Mouse (Mus musculus): ENCODE data around the gene Magea10. TPM values are rescaled to one million over a fixed set of nuclear protein-coding genes. Genes with fewer than 3 reads are reported as not detected.

The Magea10 gene
- not detected for total RNA-seq (2021)
- long read RNA-seq, experiment 1: 0 reads
- long read RNA-seq, experiment 2: 0 reads

DNA sequence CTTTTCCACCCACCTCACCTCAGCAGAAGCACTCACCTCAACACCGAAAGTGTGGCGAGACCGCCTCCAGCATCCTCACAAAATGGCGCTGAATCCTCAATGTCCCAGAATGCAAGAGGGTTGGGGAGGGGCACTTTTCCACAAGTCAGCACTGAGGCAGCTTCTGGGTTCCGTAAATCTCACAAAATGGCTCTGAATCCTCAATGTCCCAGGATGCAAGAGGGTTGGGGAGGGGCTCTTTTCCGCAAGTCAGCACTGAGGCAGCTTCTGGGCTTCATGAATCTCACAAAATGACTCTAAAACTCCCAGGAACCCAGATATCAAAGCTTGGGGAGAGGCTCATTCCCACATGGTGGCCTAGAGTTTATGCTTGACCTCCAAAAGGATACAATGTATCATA is at the start of gene Magea10:
Gene Magea10 (minus strand): TSS at position 101 of the 400 bp plus-strand sequence.
- no peak within 1 kb of the TSS for H3K27ac ChIP-seq
- H3K4me3 ChIP-seq: no peak within 1 kb of the TSS
- intact Hi-C loops (cut with DNase I): no loop called here
- no peak for DNase-seq (ENCODE audit: extremely low spot score in 1 of 2, low spot score in 2 of 2)
- TF ChIP-seq CTCF (IDR thresholded peaks at IDR 0.05): no peak

DNA sequence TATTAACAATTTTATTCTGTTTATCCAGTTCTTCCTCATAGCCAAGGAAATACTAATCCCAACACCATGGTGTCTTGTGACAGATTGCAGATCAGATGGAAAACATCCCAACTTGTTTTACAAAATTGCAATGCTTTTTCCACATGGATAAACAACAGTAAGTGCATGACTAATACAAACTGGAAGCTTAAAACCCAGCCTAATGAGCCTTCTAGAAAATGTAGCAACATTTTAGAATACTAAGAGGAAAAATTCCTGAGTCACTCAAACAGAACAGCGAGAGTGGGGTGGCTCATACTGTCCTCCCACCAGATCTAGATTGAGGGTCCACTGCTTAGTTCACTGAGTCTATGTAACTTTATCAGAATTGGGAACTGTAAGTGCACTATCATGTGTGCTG is 4.7 kb downstream of the Magea10 start:
- intact Hi-C loops (cut with DNase I): no loop called here
- no peak for DNase-seq (ENCODE audit: extremely low spot score in 1 of 2, low spot score in 2 of 2)
- Histone ChIP-seq H3K27ac (no peak overlapping the region), H3K4me3 (no peak overlapping the region)
- TF ChIP-seq CTCF (IDR thresholded peaks at IDR 0.05): no peak

Other genes with a start within 250 kb of the Magea10 start
- gene Magea4, start 164.8 kb downstream of the Magea10 start, total RNA-seq (2021): not detected
- under 1 TPM; 0.43 to 0.56 TPM for gene Gabre, start 112.1 kb downstream of the Magea10 start, total RNA-seq (2021)

Measured in left cerebral cortex, adult 2 months (tissue).